Mouse (Mus musculus) kidney, adult 2 months (tissue): ENCODE results near the gene Lgals9.

Source experiments
- CTCF ChIP-seq: fragments of 200-500 bp; conservative IDR thresholded peaks from 2 replicates; pipeline ENCODE4 v1.5.1; 2011; ENCODE audit warnings: low read depth, mild to moderate bottlenecking, control low read depth, low read length, moderate library complexity, mixed read lengths; ENCODE audit not compliant: insufficient read depth, insufficient read length
- POLR2A ChIP-seq: fragments of 200-500 bp; IDR thresholded peaks from one replicate; pipeline ENCODE4 v1.6.1; 2011; ENCODE audit warnings: low read depth, low read length, control low read depth

GRCm38 (mm10) chr11:78934307-78934706, 50.4 kb downstream of the Lgals9 start:
- TF ChIP-seq POLR2A: no peak
- TF ChIP-seq CTCF: no peak
